20 mouse cellular contexts compared by ENCODE assay signal in genomic region chr13:34116508-34116907, GRCm38 (mm10). TPM values are rescaled to one million over a fixed set of nuclear protein-coding genes. Genes with fewer than 3 reads are reported as not detected.
"Had no signal": no experiment of that assay in that cellular context is flagged by ENCODE, and none has a peak within 500 bp of the region (broad histone marks: within the 10 kb centered on the region; RNA-seq: fewer than 3 reads in every experiment).

No protein-coding gene starts in this region.

- H3K9ac ChIP-seq: limb, embryonic 13.5 days; lung, embryonic 14.5 days; midbrain, embryonic 13.5 days; neural tube, embryonic 13.5 days had no signal

- H3K4me3 ChIP-seq: layer of hippocampus, adult 2 months; limb, embryonic 10.5 days; limb, embryonic 13.5 days; midbrain, embryonic 10.5 days; midbrain, embryonic 13.5 days; myocyte; neural tube, embryonic 13.5 days had no signal

- H3K27me3 ChIP-seq: limb, embryonic 13.5 days; midbrain, embryonic 13.5 days; neural tube, embryonic 13.5 days had no signal

- ATAC-seq: intestine, postnatal 0 days; lung, postnatal 0 days; midbrain, embryonic 13.5 days; midbrain, embryonic 16.5 days had no signal

- H3K27ac ChIP-seq: kidney, postnatal 0 days; layer of hippocampus, adult 2 months; limb, embryonic 10.5 days; limb, embryonic 13.5 days; macrophage; midbrain, embryonic 10.5 days; midbrain, embryonic 13.5 days; neural tube, embryonic 13.5 days had no signal

- DNase-seq: kidney, adult 2 months; kidney, postnatal 25 days; layer of hippocampus, adult 9-11 months; lung, embryonic 14.5 days; retina, postnatal 1 day; thymus, adult 18-20 months; thymus, postnatal 36 days had no signal

- H3K4me2 ChIP-seq: limb, embryonic 13.5 days; lung, embryonic 14.5 days; midbrain, embryonic 13.5 days; neural tube, embryonic 13.5 days had no signal

- H3K9me3 ChIP-seq: limb, embryonic 10.5 days; limb, embryonic 13.5 days; midbrain, embryonic 10.5 days; midbrain, embryonic 13.5 days; neural tube, embryonic 13.5 days had no signal

- H3K36me3 ChIP-seq: limb, embryonic 10.5 days had no signal

- H3K4me1 ChIP-seq: limb, embryonic 13.5 days; midbrain, embryonic 13.5 days had no signal

RNA-seq across cellular contexts. Expression of gene Tubb2b, which starts 13.8 kb away (rescaled TPM):
- total RNA-seq: liver, adult 2 months had no signal
